Mouse (Mus musculus) cortical plate, adult 2 months (tissue): ENCODE results near the gene Eif4g3. TPM values are rescaled to one million over a fixed set of nuclear protein-coding genes. Genes with fewer than 3 reads are reported as not detected.

Source experiments
- H3K27ac ChIP-seq: fragments of 200-500 bp; 2 replicates; pipeline ENCODE4 v1.5.1; 2012; ENCODE audit warnings: low read length, control low read depth, inconsistent platforms; ENCODE audit not compliant: insufficient read depth
- H3K4me1 ChIP-seq: fragments of 200-500 bp; 2 replicates; pipeline ENCODE4 v1.6.1; 2011; ENCODE audit warnings: low read length; ENCODE audit not compliant: control insufficient read depth, insufficient read depth
- H3K4me3 ChIP-seq: fragments of 200-500 bp; 2 replicates; pipeline ENCODE4 v1.5.1; 2011; ENCODE audit warnings: mild to moderate bottlenecking, low read length, control low read depth; ENCODE audit not compliant: insufficient read depth
- CTCF ChIP-seq: fragments of 200-500 bp; IDR thresholded peaks from 2 replicates; pipeline ENCODE4 v1.5.1; 2011; ENCODE audit warnings: mild to moderate bottlenecking, control low read depth, low read length; ENCODE audit not compliant: insufficient read depth; ENCODE audit errors: extremely low read depth
- POLR2A ChIP-seq: fragments of 200-500 bp; IDR thresholded peaks from 2 replicates; pipeline ENCODE4 v1.6.1; 2011; ENCODE audit warnings: mild to moderate bottlenecking, low read length, control low read depth; ENCODE audit not compliant: insufficient read depth; ENCODE audit errors: extremely low read depth
- polyA plus RNA-seq: library from polyadenylated mRNA; depleted of rRNA; stranded (reverse); fragments of >200 nt; gene quantifications from 2 replicates; pipeline ENCODE4 v1.2.3, GENCODE M21; 2012

The Eif4g3 gene
- polyA plus RNA-seq, 1 experiment, result 148 TPM

DNA sequence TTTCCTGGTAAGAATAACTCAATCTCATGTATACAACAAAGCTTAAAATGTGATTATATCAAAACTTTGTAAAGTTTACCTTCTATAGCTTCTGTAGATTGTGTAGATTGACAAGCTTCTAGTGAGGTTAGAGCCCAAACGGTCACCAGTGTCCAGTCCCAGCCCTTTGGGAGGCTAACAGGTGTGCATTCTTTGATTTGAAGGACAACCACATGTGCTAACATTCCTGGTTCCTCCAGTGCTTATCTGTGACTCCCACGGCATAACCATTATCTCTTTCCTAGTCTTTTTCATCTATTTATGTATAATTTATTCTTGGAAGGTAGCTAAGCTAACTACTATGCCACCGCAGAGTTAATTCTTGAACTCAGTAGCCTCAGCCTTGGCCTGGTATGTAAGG is 207.9 kb downstream of the Eif4g3 start:
- H3K27ac ChIP-seq, result no peak overlapping the region
- no peak overlapping the region for H3K4me3 ChIP-seq
- H3K4me1 ChIP-seq, result no peaks in the 10 kb centered on the region
- no peak for TF ChIP-seq CTCF
- TF ChIP-seq POLR2A, result no peak

DNA sequence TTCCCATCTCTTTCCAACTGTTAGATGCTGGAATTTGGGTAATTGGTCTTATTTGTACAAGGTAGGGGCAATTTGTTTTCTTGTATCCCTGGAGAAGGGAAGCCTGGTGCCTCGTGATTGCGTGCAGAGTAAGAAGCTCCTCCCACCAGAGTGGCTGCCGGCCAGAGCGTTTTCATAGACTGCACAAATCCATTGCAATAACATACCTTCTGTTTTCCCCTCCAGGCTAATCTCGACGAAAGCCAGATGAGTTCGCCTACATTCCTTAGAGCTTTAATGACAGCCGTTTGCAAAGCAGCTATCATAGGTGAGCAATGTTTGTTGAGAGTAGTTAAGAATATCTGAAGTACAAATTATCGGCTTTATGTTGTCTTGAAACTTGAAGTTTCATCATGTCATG is 208.9 kb downstream of the Eif4g3 start:
- no peak for TF ChIP-seq POLR2A
- no peak for TF ChIP-seq CTCF
- H3K4me3 ChIP-seq, result no peak overlapping the region
- no peaks in the 10 kb centered on the region for H3K4me1 ChIP-seq
- no peak overlapping the region for H3K27ac ChIP-seq

DNA sequence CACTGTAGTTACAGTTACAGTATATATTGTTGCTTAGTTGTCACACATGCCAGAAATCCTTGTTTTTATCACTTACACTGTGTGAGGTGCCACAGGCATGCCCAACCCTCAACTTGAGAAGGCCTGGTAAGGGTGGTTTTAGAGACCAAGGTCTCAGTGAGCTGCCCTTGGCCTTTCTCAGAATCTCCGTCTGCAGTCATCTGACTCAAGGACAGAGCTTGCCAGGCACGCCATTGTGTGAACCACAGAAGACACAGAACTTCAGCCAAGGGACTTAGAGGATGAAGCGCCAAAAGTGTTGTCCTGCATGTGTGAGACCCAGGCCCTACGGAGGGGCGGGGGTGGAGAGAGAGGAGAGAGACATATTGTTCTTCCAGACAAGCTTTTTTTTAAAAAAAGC is 217.3 kb downstream of the Eif4g3 start:
- TF ChIP-seq CTCF (no peak), POLR2A (no peak)
- H3K4me1 ChIP-seq, result no peaks in the 10 kb centered on the region
- H3K27ac ChIP-seq, result no peak overlapping the region
- no peak overlapping the region for H3K4me3 ChIP-seq

DNA sequence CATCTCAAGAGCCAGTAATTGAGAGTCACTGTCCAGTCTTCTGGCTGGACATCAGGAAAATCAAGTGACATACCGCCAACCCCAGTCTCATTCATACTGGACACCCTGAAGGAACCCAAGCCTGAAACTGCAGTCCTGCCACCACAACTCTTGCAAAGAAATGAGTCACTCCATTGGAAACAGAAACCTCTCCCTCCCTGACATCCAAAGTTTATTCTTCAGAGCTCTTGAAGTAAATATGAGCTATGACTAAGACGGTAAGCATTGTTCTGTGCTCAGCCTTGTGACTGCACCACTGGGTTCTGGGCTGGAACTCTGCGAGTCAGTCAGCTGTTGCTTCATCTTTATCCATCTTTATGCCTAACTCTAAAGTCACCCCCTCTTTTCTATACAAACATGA is 221.0 kb downstream of the Eif4g3 start:
- no peak overlapping the region for H3K27ac ChIP-seq
- TF ChIP-seq POLR2A (no peak), CTCF (no peak)
- H3K4me3 ChIP-seq, result no peak overlapping the region
- H3K4me1 ChIP-seq, result peaks cover 2% of the 10 kb centered on the region; the same call in 1 of the 2 replicates

DNA sequence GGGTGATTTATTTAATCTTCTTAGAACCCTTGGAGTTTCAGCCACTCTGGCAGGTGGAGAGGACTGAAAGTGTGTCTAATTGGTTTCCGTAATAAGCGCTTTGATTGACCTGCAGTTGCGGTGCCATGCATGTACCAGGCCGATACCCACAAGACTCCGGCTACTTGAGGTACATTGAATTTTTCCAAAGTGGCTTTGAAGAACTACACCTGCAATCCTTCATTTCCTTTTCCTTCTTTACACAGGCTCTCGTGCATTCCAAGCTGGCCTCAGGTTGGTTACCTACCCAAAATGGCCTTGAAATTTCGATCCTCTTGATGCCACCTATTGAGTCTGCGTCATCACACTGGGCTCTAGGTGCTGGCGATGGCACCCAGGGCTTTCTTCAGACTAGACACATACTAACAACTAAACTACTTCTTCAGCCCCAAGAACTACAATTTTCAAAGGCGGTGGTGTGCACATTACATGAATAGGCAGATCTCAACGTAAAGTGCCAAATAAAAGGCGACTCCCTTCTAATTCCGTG is 222.9 kb downstream of the Eif4g3 start:
- peak overlapping the region; percentile 88 for H3K27ac ChIP-seq
- TF ChIP-seq POLR2A (no peak), CTCF (no peak)
- peaks cover 7% of the 10 kb centered on the region for H3K4me1 ChIP-seq
- H3K4me3 ChIP-seq, result peak overlapping the region; percentile 69

DNA sequence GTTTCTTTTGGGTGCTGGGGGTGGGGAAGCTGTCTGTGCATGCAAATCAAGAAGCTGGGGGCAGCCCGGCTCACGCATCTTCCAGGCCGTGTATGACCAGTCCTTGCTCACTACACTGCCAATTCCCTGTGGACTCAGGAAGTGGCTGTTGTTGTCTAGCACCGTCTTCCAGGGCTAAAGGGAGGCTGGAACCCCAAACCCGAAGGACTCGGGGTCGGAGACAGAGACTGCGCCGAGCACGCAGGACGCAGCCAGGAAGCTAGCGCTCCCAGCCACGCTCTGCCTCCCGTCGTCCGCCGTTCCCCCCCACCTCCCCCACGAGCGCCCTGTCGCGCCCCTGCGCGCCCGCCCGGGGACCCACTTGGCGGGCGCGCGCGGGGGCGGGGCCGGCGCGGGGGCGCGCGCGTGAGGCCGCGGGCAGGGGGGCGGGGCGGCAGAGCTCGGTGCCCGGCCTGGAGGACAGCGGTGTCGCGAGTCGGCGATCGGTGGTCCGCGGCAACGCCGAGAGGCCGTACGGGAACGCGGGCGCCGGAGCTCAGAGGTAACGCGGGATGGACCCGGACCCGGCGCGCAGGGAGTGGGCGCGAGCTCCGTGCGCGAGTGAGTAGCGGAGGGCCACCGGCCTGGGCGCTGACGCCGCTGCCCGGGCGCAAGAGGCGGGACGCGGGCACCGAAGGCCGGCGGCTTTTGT is 223.5 kb downstream of the Eif4g3 start, which contains the start of gene Hp1bp3:
Hp1bp3 (plus strand) TSS at position 97 of the 691 bp plus-strand sequence.
- H3K4me3 ChIP-seq, result peak within 1 kb of the TSS; percentile 69
- peaks cover 7% of the 10 kb centered on the region for H3K4me1 ChIP-seq
- TF ChIP-seq POLR2A (peak; percentile 73), CTCF (no peak)
- H3K27ac ChIP-seq, result peak within 1 kb of the TSS; percentile 99

DNA sequence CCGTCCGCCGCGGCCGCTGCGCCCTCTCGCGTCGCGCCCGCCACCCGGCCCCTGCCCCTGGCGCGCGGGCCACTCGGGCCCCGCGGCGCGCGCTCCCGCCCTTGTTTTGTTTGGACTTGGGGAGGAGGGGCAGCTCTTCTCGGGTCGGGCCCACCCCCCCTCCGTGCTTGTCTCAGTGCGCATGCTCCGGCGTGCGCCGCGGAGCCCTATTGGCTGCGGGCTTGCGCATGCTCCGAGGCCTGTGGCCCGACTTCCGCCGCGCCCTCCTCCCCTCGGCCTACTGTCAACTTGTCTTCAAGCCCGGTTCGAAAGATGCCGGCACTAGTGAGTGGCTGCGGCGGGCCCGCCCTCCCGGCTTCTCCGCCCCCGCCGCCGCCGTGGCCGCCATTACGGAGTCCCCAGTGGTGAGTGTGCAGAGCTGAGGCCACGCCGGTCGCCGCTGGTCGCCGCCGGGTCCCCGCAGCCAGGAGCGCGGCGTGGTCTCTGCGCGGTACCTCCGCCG is 224.1 kb downstream of the Eif4g3 start:
- Histone ChIP-seq H3K27ac (peak overlapping the region; percentile 99), H3K4me3 (peak overlapping the region; percentile 69), H3K4me1 (peaks cover 7% of the 10 kb centered on the region)
- peak; percentile 42; the same call in 1 of the 2 replicates for TF ChIP-seq POLR2A
- TF ChIP-seq CTCF, result no peak

DNA sequence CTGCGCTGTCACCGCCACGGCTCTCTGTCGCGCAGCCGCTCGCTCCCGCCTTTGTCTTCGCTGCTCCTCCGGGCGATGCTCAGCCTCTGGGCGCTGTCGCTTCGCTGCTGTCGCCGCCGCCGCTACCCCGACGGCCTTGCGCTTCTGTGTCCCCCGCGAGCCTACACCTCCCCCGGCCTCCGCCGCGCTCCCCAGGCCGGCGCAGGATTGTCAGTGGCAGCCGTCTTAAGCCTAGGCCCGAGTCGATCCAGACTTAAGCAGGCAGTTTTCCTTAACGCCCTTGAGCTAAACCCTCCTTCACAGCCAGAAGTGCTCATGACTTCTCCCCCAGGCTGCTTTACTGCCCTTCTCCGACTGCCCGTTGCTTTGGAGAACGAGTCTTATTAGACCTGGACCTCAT is 224.6 kb downstream of the Eif4g3 start:
- Histone ChIP-seq H3K4me1 (peaks cover 7% of the 10 kb centered on the region), H3K27ac (peak overlapping the region; percentile 95), H3K4me3 (peak overlapping the region; percentile 69)
- TF ChIP-seq POLR2A (no peak), CTCF (no peak)

DNA sequence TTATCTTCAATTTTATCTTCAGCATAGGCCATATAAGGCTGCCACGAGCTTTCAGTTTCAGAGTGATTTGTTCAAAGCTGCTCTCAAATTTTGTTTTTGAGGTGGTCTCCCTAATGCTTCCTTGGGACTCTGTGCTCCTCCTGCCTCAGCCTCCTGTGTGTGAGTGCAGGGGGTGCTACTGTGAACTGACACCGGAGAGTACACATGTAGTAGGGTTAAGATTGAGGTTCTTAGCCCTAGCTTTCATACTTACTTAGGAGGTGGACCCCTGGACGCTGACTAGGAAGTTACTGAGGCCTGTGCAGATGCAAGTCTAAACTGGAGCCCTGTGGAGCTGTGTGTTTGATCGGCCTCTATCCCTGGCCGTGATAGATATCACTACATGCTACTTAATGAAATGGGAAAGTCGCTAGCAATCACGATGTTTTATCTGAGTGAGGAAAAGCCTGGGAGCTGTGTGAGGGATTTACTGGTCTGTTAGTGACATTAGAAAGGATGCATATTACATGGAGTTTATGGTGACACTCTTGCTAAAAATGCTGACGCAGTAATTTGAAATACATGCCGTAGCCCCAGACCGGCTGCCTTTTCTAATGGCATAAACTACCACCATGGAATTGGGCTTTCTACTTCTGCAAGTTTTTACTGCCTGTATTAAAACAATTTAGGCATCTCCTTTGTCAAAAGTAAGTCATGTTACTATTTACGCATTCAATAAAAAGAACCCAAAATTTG is 225.3 kb downstream of the Eif4g3 start:
- peak overlapping the region; percentile 69 for H3K4me3 ChIP-seq
- TF ChIP-seq POLR2A, result no peak
- TF ChIP-seq CTCF, result no peak
- H3K4me1 ChIP-seq, result peaks cover 7% of the 10 kb centered on the region
- no peak overlapping the region; the same call in 1 of the 2 replicates for H3K27ac ChIP-seq

DNA sequence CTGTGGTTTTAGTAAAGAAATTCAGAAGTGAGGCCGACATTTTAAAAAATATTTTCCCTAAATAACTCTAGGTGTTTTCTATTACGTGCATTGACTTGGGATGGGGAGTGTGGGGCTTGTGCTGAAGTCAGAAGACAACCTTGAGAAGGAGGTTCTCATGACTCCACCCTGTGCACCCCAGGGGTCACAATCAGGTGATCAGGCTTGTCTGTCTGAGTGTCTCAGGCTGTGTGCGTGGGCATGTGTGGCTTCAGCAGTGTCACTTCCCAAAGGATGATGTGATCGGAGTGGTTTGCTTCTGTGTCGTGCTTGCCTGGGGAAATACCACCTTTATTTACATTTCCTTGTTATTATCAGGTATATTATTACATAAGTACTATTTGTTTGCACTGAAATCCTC is 226.5 kb downstream of the Eif4g3 start:
- peaks cover 7% of the 10 kb centered on the region for H3K4me1 ChIP-seq
- H3K4me3 ChIP-seq, result no peak overlapping the region
- TF ChIP-seq POLR2A (no peak), CTCF (no peak)

More for the DNA sequence above, 226.5 kb downstream of the Eif4g3 start:
- no peak overlapping the region for H3K27ac ChIP-seq
